Mouse (Mus musculus) heart, embryonic 10.5 days (tissue): ENCODE results near the gene Dpysl5. TPM values are rescaled to one million over a fixed set of nuclear protein-coding genes. Genes with fewer than 3 reads are reported as not detected.

Source experiments
- DNase-seq: peaks from one replicate; pipeline ENCODE4 v3.0.0-alpha.2; 2017; ENCODE audit warnings: low spot score
- H3K27ac ChIP-seq: fragments of 300-500 bp; sonication (generic); 2 replicates; pipeline ENCODE4 v1.5.1; 2016; ENCODE audit warnings: mild to moderate bottlenecking
- H3K27me3 ChIP-seq: fragments of 300-500 bp; sonication (generic); 2 replicates; pipeline ENCODE4 v1.6.1; 2016; ENCODE audit warnings: mild to moderate bottlenecking; ENCODE audit not compliant: poor library complexity, insufficient read depth, severe bottlenecking
- H3K36me3 ChIP-seq: fragments of 300-500 bp; sonication (generic); 2 replicates; pipeline ENCODE4 v1.6.1; 2016; ENCODE audit warnings: mild to moderate bottlenecking, moderate library complexity
- H3K4me1 ChIP-seq: fragments of 300-500 bp; sonication (generic); 2 replicates; pipeline ENCODE4 v1.6.1; 2016; ENCODE audit warnings: mild to moderate bottlenecking
- H3K4me3 ChIP-seq: fragments of 300-500 bp; sonication (generic); 2 replicates; pipeline ENCODE4 v1.5.1; 2016; ENCODE audit warnings: mild to moderate bottlenecking, moderate library complexity
- H3K9me3 ChIP-seq: fragments of 300-500 bp; sonication (generic); 2 replicates; pipeline ENCODE4 v1.6.1; 2016; ENCODE audit warnings: mild to moderate bottlenecking, moderate library complexity
- WGBS: fragments of 180-500 bp; shearing (Covaris S2); methylation state at CpG from one replicate; pipeline ENCODE4 v1.1.7; 2016; 5-methylcytosine and 5-hydroxymethylcytosine counted together
- polyA plus RNA-seq: library from polyadenylated mRNA; unstranded; fragments of >200 nt; fragmentation: Nextera tagmentation; extraction: Ambion mirVana; gene quantifications from 2 replicates; pipeline ENCODE4 v1.2.1, GENCODE M21; 2016

Dpysl5 gene
- polyA plus RNA-seq, 1 experiment from 2014 or later = 5.6 TPM

GRCm38 (mm10) chr5:30712441-30713298 is 1.3 kb downstream of the Dpysl5 start:
- under 1% methylated on average over 43 of the region's 43 CpGs for WGBS
- Histone ChIP-seq H3K27ac (peak overlapping the region; percentile 83), H3K4me1 (peaks cover 28% of the 10 kb centered on the region), H3K36me3 (no peaks in the 10 kb centered on the region), H3K9me3 (no peaks in the 10 kb centered on the region), H3K4me3 (peak overlapping the region; percentile 70), H3K27me3 (peaks cover 62% of the 10 kb centered on the region)
- no peak for DNase-seq

DNA sequence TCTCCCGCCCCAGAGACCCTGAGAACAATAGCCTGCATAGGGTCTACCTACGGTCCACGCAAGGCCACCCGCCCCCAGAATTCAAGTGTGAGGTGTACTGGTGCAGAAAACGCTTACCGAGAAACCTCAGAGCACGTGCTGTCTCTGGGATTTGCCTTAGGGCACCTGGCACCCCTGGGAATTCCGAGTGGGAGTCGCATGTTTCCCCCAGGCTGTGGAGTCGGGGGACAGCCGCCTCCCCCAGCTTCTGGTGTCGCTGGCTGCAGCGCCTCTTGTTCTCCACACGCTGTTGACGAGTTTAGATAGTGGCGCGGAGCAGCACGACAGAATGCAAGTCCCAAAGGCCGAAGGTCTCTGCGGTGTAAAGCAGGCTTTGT is 1.9 kb downstream of the Dpysl5 start:
- Histone ChIP-seq H3K9me3 (no peaks in the 10 kb centered on the region), H3K4me1 (peaks cover 28% of the 10 kb centered on the region), H3K27ac (peak overlapping the region; percentile 83), H3K36me3 (no peaks in the 10 kb centered on the region), H3K27me3 (peaks cover 61% of the 10 kb centered on the region), H3K4me3 (peak overlapping the region; percentile 70)
- WGBS = under 1% methylated on average over 20 of the region's 20 CpGs
- no peak for DNase-seq

DNA sequence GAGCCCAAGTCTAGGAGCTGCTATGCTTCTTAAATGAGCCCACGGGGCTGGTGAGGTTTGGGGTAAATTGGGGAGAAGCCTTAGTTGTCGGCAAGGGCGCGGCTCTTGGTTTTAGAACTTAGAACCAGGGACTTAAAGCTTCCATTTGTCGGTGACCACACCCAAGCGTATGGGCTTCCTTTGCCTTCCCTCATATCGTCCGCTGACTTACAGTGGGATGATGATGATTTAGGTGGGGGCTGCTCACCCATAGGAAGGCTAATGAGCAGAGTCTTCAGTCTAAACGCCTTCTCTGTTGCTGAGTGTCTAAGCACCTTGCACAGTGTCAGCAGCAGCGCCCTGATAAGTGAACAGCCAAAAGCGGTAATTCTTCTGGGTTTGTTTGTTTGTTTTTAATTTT is 2.3 kb downstream of the Dpysl5 start:
- H3K4me3 ChIP-seq = peak overlapping the region; percentile 70
- H3K27me3 ChIP-seq = peaks cover 56% of the 10 kb centered on the region

GRCm38 (mm10) chr5:30716311-30716710 is 4.9 kb downstream of the Dpysl5 start:
- 91% methylated on average over 2 of the region's 2 CpGs for WGBS

More for the DNA sequence above, 2.3 kb downstream of the Dpysl5 start:
- no peak for DNase-seq
- Histone ChIP-seq H3K9me3 (no peaks in the 10 kb centered on the region), H3K27ac (peak overlapping the region; percentile 83), H3K4me1 (peaks cover 28% of the 10 kb centered on the region), H3K36me3 (no peaks in the 10 kb centered on the region)
- WGBS = 24% methylated on average over 11 of the region's 11 CpGs

DNA sequence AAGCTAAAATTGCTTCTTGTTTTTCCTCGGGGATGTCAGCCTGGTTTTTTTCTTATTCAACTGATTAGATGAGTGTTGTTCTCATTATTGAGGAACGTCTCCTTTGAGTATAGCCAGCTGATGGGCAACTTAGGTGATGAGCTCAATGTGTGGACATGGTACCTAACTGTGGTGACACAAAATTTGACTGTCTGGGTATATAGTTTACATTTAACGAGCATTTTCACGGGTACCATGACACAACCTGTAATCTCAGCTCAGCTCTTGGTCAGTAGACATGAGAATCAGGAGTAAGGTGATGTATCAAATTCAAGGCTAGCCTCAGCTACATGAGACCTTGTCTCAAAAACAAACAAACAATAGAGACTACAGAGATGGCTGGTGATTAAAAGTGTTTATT is 6.1 kb downstream of the Dpysl5 start:
- Histone ChIP-seq H3K27me3 (peaks cover 28% of the 10 kb centered on the region), H3K36me3 (no peaks in the 10 kb centered on the region), H3K27ac (no peak overlapping the region), H3K4me3 (no peak overlapping the region), H3K9me3 (no peaks in the 10 kb centered on the region), H3K4me1 (peaks cover 11% of the 10 kb centered on the region)
- no peak for DNase-seq
- 78% methylated on average over 4 of the region's 4 CpGs for WGBS

More at GRCm38 (mm10) chr5:30716311-30716710, 4.9 kb downstream of the Dpysl5 start:
- H3K27ac ChIP-seq = no peak overlapping the region
- no peak overlapping the region for H3K4me3 ChIP-seq
- H3K9me3 ChIP-seq = no peaks in the 10 kb centered on the region
- peaks cover 23% of the 10 kb centered on the region for H3K4me1 ChIP-seq
- peaks cover 40% of the 10 kb centered on the region for H3K27me3 ChIP-seq
- no peak for DNase-seq
- no peaks in the 10 kb centered on the region for H3K36me3 ChIP-seq

GRCm38 (mm10) chr5:30717991-30718703 is 6.8 kb downstream of the Dpysl5 start:
- no peaks in the 10 kb centered on the region for H3K9me3 ChIP-seq
- 81% methylated on average over 10 of the region's 10 CpGs for WGBS
- peaks cover 5% of the 10 kb centered on the region for H3K4me1 ChIP-seq
- peaks cover 22% of the 10 kb centered on the region for H3K27me3 ChIP-seq
- no peak for DNase-seq
- H3K36me3 ChIP-seq = no peaks in the 10 kb centered on the region
- no peak overlapping the region for H3K4me3 ChIP-seq
- H3K27ac ChIP-seq = no peak overlapping the region

DNA sequence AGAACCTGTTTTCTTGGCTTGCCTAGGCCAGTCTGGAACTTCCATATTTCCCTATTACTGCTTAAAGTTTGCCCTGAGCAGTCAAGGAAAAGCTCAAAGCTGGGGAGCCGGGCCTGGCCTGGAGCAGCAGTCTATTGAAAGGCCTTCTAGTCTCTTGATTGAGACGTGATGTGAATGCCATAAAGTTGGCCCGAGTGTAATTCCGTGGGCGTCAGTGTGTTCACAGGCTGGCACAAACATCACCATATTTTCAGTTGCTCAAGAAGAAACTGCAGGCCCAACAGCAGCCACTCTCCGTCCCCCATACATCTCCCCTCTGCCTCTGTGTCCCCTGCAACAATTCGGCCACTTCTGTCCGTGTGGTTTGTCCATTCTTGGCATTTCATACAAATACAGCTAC is 10.6 kb downstream of the Dpysl5 start:
- Histone ChIP-seq H3K9me3 (no peaks in the 10 kb centered on the region), H3K4me3 (no peak overlapping the region), H3K27ac (no peak overlapping the region), H3K27me3 (no peaks in the 10 kb centered on the region), H3K4me1 (no peaks in the 10 kb centered on the region), H3K36me3 (0 out of 2 replicates have a peak, but pooled peaks cover 4% of the 10 kb centered on the region)
- DNase-seq = no peak
- WGBS = 86% methylated on average over 8 of the region's 8 CpGs

DNA sequence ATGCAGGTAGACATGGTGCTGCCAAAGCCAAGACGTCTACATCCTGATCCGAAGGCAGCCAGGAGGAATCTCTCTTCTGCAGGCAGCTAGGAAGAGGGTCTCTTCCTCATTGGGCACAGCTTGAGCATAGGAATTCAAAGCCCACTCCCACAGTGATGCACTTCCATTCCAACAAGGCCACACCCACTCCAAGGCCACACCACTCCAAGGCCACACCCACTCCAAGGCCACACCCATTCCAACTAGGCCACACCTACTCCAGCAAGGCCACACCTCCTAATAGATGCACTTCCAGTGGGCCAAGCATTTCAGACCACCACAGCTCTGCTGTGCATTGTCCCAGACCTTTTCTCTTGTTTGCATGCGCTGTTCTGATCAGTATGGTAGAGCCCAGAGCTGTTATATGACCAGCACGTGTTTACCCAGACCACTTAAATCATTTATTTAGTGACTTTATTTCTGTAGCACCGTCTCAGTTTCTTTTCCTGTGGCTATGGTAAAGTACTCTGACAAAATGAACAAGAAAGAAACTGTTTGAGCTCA is 14.9 kb downstream of the Dpysl5 start:
- no peak overlapping the region for H3K27ac ChIP-seq
- WGBS = 92% methylated on average over 5 of the region's 5 CpGs
- no peaks in the 10 kb centered on the region for H3K9me3 ChIP-seq
- no peak overlapping the region for H3K4me3 ChIP-seq
- no peaks in the 10 kb centered on the region for H3K27me3 ChIP-seq
- peaks cover 2% of the 10 kb centered on the region; the same call in 1 of the 2 replicates for H3K4me1 ChIP-seq
- DNase-seq = no peak
- H3K36me3 ChIP-seq = 0 out of 2 replicates have a peak, but pooled peaks cover 4% of the 10 kb centered on the region

GRCm38 (mm10) chr5:30732511-30732910 is 21.1 kb downstream of the Dpysl5 start:
- no peak for DNase-seq
- no peaks in the 10 kb centered on the region for H3K9me3 ChIP-seq
- H3K27me3 ChIP-seq = no peaks in the 10 kb centered on the region
- WGBS = 95% methylated on average over 7 of the region's 7 CpGs
- H3K27ac ChIP-seq = no peak overlapping the region
- no peak overlapping the region for H3K4me3 ChIP-seq
- no peaks in the 10 kb centered on the region for H3K36me3 ChIP-seq
- peaks cover 24% of the 10 kb centered on the region for H3K4me1 ChIP-seq

DNA sequence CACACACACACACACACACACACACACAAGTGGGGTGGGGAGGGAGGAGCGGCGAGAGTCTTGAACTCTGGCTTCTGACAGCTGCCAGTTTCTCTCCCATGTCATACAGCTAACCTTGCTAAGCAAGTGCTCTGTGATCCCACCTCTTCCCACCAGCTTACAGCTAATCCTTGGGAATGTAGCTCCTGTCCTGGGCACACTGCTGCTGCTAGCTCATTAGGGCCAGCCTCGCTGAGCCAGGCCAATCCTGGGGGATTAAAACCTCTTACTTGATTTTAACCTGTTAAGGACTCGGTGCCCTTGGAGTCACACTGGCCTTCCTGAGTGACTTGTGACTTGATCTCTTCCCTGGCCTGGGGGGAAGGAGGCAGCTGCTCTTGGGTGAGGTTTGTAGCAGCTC is 23.3 kb downstream of the Dpysl5 start:
- H3K9me3 ChIP-seq = no peaks in the 10 kb centered on the region
- 27% methylated on average over 4 of the region's 4 CpGs for WGBS
- no peak for DNase-seq
- H3K36me3 ChIP-seq = no peaks in the 10 kb centered on the region
- H3K27ac ChIP-seq = no peak overlapping the region
- no peak overlapping the region for H3K4me3 ChIP-seq
- H3K4me1 ChIP-seq = peaks cover 45% of the 10 kb centered on the region
- H3K27me3 ChIP-seq = no peaks in the 10 kb centered on the region

DNA sequence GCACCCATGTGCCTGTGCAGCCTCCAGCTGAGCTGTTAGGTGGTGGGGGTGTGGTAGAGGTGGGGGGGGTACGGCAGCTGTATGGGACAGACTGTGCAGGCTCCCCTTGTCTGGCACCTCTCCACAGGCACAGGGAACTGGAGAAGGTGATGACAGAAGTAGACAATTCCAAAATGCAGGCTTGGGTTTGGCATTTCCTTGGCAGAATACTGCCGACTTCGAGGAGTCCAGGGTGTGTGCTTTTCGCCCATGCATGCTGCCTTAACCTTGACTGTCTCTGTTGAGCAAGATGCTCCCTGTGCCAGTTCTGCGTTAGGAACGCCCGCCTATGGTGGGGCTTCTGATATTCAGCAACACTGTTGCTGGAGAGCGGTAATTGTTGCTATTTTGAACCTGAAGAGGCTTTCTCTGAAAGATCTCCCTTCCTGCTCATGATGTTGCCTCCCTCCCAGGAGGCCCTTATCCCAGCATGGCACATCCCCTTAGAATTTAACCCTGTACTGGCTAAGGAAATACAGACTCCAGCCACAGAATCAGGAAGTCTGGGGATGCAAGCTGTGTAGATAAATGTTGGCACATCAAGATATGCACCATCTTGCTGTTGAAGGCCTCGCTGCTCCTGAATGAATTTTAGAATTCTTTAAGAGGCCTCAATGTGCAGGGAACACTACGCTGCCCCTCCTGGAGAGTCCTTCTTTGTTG is 26.9 kb downstream of the Dpysl5 start:
- H3K27me3 ChIP-seq = no peaks in the 10 kb centered on the region
- H3K9me3 ChIP-seq = no peaks in the 10 kb centered on the region
- H3K27ac ChIP-seq = no peak overlapping the region
- peaks cover 49% of the 10 kb centered on the region for H3K4me1 ChIP-seq
- 15% methylated on average over 10 of the region's 10 CpGs for WGBS
- H3K36me3 ChIP-seq = no peaks in the 10 kb centered on the region
- H3K4me3 ChIP-seq = peak overlapping the region; percentile 36; the same call in 1 of the 2 replicates
- no peak for DNase-seq

GRCm38 (mm10) chr5:30739595-30739994 is 28.2 kb downstream of the Dpysl5 start:
- H3K9me3 ChIP-seq = no peaks in the 10 kb centered on the region
- no peak overlapping the region for H3K27ac ChIP-seq
- no peak overlapping the region for H3K4me3 ChIP-seq
- no peak for DNase-seq
- WGBS = 57% methylated on average over 8 of the region's 8 CpGs
- H3K27me3 ChIP-seq = no peaks in the 10 kb centered on the region
- H3K36me3 ChIP-seq = no peaks in the 10 kb centered on the region
- H3K4me1 ChIP-seq = peaks cover 42% of the 10 kb centered on the region
